Mouse (Mus musculus): ENCODE data around the gene Plekhm3.

- no peak for TF ChIP-seq GATA1 (IDR thresholded peaks at IDR 0.05; ENCODE audit: low read length)
- TF ChIP-seq TAL1 (IDR thresholded peaks at IDR 0.05; ENCODE audit: low read length), result no peak
These were observed 101.8 kb downstream of the Plekhm3 start for GRCm38 (mm10) chr1:64854835-64855234.

Measured in erythroblast, embryonic 14.5 days (primary cell).